Mouse (Mus musculus) midbrain, postnatal 0 days (tissue): ENCODE measurements at regions not wholly inside any gene's neighbourhood (a gene's known extent, or its start where the extent isn't known, plus 50 kb on each side); places are given as distances from the start of the nearest gene placed in this dataset.

Experiments used
- ATAC-seq: fragments of 200-750 bp; cut with Nextera tagmentation; 2 replicates; pipeline ENCODE4 v1.8.0; 2017; ENCODE audit warnings: moderate number of reproducible peaks, mild to moderate bottlenecking, moderate TSS enrichment, moderate library complexity; ENCODE audit not compliant: low FRiP score
- DNase-seq: peaks from one replicate; pipeline ENCODE4 v3.0.0-alpha.2; 2015; ENCODE audit warnings: low spot score
- H3K27ac ChIP-seq: fragments of 300-500 bp; sonication (generic); 2 replicates; pipeline ENCODE4 v1.5.1; 2014; ENCODE audit warnings: low read depth, mild to moderate bottlenecking, low read length, mixed read lengths
- H3K27me3 ChIP-seq: fragments of 300-500 bp; sonication (generic); 2 replicates; pipeline ENCODE4 v1.6.1; 2014; ENCODE audit warnings: low read length, control low read depth, mixed read lengths; ENCODE audit not compliant: insufficient read depth
- H3K36me3 ChIP-seq: fragments of 300-500 bp; sonication (generic); 2 replicates; pipeline ENCODE4 v1.6.1; 2014; ENCODE audit warnings: low read length, control low read depth, mixed read lengths; ENCODE audit not compliant: insufficient read depth
- H3K4me1 ChIP-seq: fragments of 300-500 bp; sonication (generic); 2 replicates; pipeline ENCODE4 v1.6.1; 2014; ENCODE audit warnings: mild to moderate bottlenecking, control low read depth, antibody characterized with exemption, low read length, mixed read lengths; ENCODE audit not compliant: insufficient read depth
- H3K4me2 ChIP-seq: fragments of 300-500 bp; sonication (generic); 2 replicates; pipeline ENCODE4 v1.6.1; 2014; ENCODE audit warnings: low read depth, mild to moderate bottlenecking, low read length, mixed read lengths; ENCODE audit not compliant: poor library complexity, severe bottlenecking
- H3K4me3 ChIP-seq: fragments of 300-500 bp; sonication (generic); 2 replicates; pipeline ENCODE4 v1.5.1; 2014; ENCODE audit warnings: low read depth, mild to moderate bottlenecking, low read length, moderate library complexity
- H3K9ac ChIP-seq: fragments of 300-500 bp; sonication (generic); replicated peaks from 2 replicates; pipeline ENCODE4 v1.6.1; 2014; ENCODE audit warnings: mild to moderate bottlenecking, low read length, moderate library complexity, mixed read lengths; ENCODE audit not compliant: poor library complexity, severe bottlenecking
- H3K9me3 ChIP-seq: fragments of 300-500 bp; sonication (generic); 2 replicates; pipeline ENCODE4 v1.6.1; 2016; ENCODE audit warnings: low read length, control low read depth
- CTCF ChIP-seq: IDR thresholded peaks from 2 replicates; pipeline ENCODE4 v1.5.1; 2016; ENCODE audit warnings: antibody characterized with exemption, mild to moderate bottlenecking
- WGBS: fragments of 180-500 bp; shearing (Covaris S2); extraction: QIAGEN DNeasy Blood & Tissue Kit; methylation state at CpG from one replicate; pipeline ENCODE4 v1.1.7; 2014; 5-methylcytosine and 5-hydroxymethylcytosine counted together

DNA sequence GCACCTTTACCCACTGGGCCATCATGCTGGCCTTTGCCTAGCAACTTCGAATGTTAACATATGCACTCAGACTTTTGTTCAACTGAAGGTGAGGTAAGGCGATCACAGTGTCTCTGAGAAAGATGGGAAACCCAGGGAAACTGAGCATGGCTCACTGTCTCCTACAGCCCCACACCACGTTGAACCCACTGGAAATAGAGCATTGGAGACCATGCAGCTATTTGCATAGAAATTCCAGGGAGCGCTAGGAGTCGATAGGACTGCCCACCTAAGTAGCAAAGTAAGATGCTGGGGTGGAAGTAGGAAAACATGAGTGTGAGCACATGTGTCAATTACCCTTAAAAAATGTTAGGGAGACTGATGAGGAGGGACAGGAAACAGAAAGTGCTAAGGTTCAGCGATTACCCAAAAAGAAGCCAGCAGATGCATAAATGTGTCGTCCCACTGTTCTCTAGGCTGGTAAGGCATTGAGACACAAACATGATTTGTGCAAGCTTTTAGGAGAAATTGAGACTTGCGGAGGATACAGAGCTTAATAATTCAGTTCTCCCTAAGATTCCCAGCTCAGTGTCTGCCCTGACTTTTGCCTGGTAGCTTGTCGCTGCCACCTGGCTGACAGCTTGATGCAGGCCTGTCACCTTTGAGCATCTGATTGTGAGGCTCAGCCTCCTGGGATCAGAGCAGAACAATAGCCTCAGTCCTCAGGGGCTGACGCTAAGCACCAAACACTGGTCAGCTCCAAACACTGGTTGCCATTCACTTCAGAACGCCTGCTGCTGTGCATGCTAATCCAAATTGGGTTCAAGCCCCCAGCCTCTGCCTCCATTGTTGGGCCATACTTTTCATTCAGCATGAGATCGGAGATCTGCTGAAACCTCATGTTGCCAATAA, 183.7 kb upstream of the Rgma start:
- Histone ChIP-seq H3K27ac (peak overlapping the region; percentile 44; the same call in 1 of the 2 replicates), H3K27me3 (no peaks in the 10 kb centered on the region), H3K36me3 (no peaks in the 10 kb centered on the region), H3K4me3 (no peak overlapping the region), H3K4me2 (no peak overlapping the region), H3K4me1 (no peaks in the 10 kb centered on the region), H3K9me3 (no peaks in the 10 kb centered on the region), H3K9ac (no peak overlapping the region)
- WGBS, result 25% methylated on average over 12 of the region's 12 CpGs
- TF ChIP-seq CTCF, result peak; percentile 37
- ATAC-seq, result peak; percentile 76
- peak; percentile 69 for DNase-seq

DNA sequence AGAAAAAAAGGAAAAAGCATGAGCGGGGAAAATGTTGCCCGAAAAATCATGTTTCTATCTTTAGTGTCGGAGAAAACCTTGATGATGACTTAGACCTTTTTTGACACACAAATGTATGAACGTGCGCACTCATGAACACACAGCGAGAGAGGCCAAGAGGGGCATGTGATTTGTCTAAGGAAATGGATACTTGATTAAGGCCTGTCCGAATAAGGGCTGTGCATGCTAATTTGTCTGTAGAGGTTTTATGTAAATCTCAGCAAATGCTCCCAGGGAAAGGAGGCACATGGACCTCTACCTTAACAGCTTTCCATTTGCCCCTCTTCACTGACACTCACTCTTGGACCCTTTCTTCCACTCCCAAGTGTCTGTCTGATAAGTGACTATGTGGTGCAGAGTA, 182.5 kb upstream of the Rgma start:
- WGBS, result 43% methylated on average over 7 of the region's 7 CpGs
- H3K4me1 ChIP-seq, result no peaks in the 10 kb centered on the region
- no peaks in the 10 kb centered on the region for H3K9me3 ChIP-seq
- H3K27ac ChIP-seq, result no peak overlapping the region
- no peak for TF ChIP-seq CTCF
- H3K36me3 ChIP-seq, result no peaks in the 10 kb centered on the region
- no peak overlapping the region for H3K4me3 ChIP-seq
- H3K4me2 ChIP-seq, result no peak overlapping the region
- DNase-seq (no peak), ATAC-seq (no peak)
- H3K9ac ChIP-seq, result no peak overlapping the region
- H3K27me3 ChIP-seq, result no peaks in the 10 kb centered on the region

DNA sequence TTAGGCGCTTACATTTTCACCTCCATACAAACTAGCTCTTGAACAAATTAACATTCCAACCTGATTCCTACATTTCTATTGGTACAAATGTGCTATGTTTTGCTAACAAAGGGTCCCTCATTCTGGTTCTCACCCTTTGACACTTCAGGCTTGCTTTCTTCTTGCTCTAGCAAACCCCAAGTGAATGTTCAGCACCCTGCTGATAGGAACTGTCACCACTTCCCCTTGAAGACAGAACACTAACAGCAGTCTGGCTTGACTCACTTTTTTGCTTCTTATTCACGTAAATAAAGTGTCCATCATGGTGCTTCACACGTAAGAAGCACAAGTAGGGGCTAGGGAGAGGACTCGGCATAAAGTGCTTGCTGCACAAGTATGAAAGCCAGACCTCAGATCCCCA, 180.0 kb upstream of the Rgma start:
- WGBS, result 72% methylated on average over 4 of the region's 4 CpGs
- Histone ChIP-seq H3K4me1 (no peaks in the 10 kb centered on the region), H3K4me2 (no peak overlapping the region), H3K27me3 (no peaks in the 10 kb centered on the region), H3K9me3 (no peaks in the 10 kb centered on the region), H3K36me3 (no peaks in the 10 kb centered on the region), H3K4me3 (no peak overlapping the region), H3K27ac (peak overlapping the region; percentile 18; the same call in 1 of the 2 replicates), H3K9ac (no peak overlapping the region)
- no peak for TF ChIP-seq CTCF
- DNase-seq, result no peak
- no peak for ATAC-seq

DNA sequence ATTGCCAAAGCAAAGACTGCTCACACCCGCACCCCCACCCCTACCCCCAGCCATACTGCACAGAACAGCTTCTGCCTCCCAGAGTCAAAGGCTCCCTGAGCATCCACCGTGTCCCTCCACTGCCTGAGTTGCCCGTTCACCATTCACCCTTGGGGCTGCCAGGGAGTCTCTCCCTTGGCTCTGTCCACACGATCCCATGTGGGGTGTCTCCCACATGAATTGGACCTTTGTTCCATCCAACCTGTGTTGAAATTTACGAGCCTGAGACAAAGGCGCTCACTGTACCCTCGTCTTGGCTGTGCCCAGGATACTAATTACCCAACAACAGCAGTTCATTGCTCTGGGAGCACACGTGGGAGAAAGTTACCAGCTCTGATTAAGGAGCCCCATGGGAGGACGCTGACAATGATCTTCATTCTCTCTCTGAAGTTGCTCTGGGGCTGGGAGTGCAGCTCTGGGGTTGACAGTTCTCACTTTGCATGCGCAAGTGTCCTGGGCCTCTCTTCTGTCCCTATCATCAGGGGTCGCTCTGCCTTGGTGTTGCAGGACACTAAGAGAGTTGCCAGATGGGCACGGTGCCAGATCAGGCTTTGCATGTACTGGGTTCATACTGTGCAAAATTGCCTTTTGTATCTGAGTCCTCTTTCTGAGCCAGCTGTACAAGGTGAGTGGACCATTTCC, 178.3 kb upstream of the Rgma start:
- DNase-seq (peak; percentile 90), ATAC-seq (peak; percentile 91)
- no peaks in the 10 kb centered on the region for H3K4me1 ChIP-seq
- WGBS, result 43% methylated on average over 12 of the region's 12 CpGs
- no peak for TF ChIP-seq CTCF
- H3K4me2 ChIP-seq, result no peak overlapping the region
- H3K27me3 ChIP-seq, result no peaks in the 10 kb centered on the region
- H3K36me3 ChIP-seq, result no peaks in the 10 kb centered on the region
- H3K27ac ChIP-seq, result peak overlapping the region; percentile 63
- no peak overlapping the region for H3K9ac ChIP-seq
- H3K9me3 ChIP-seq, result no peaks in the 10 kb centered on the region
- H3K4me3 ChIP-seq, result no peak overlapping the region

GRCm38 (mm10) chr7:73198069-73198468, 177.2 kb upstream of the Rgma start:
- no peak overlapping the region for H3K4me2 ChIP-seq
- H3K27me3 ChIP-seq, result no peaks in the 10 kb centered on the region
- H3K27ac ChIP-seq, result no peak overlapping the region
- no peak for TF ChIP-seq CTCF
- no peak overlapping the region for H3K9ac ChIP-seq
- ATAC-seq, result no peak
- 79% methylated on average over 5 of the region's 5 CpGs for WGBS
- H3K4me3 ChIP-seq, result no peak overlapping the region
- no peaks in the 10 kb centered on the region for H3K36me3 ChIP-seq
- no peak for DNase-seq
- H3K9me3 ChIP-seq, result no peaks in the 10 kb centered on the region
- H3K4me1 ChIP-seq, result no peaks in the 10 kb centered on the region

GRCm38 (mm10) chr7:73199967-73200366, 175.3 kb upstream of the Rgma start:
- no peak for TF ChIP-seq CTCF
- peak; percentile 33 for DNase-seq
- Histone ChIP-seq H3K27me3 (no peaks in the 10 kb centered on the region), H3K9me3 (no peaks in the 10 kb centered on the region; the same call in 1 of the 2 replicates), H3K36me3 (no peaks in the 10 kb centered on the region), H3K4me3 (no peak overlapping the region), H3K9ac (no peak overlapping the region), H3K4me2 (no peak overlapping the region), H3K27ac (no peak overlapping the region), H3K4me1 (no peaks in the 10 kb centered on the region)
- no peak for ATAC-seq
- 75% methylated on average over 6 of the region's 6 CpGs for WGBS
